Mouse (Mus musculus): Measurements from ENCODE around the gene Gm10203. TPM values are rescaled to one million over a fixed set of nuclear protein-coding genes. Genes with fewer than 3 reads are reported as not detected.
"Not testable (repeated sequence)": the region's sequence is repeated elsewhere in the genome, so short reads cannot be mapped to it uniquely, and the experiment has no call there.

Gene Gm10203
- not detected in 2 replicates for polyA plus RNA-seq (2016; fragmentation: Nextera tagmentation; extraction: Ambion mirVana)

DNA sequence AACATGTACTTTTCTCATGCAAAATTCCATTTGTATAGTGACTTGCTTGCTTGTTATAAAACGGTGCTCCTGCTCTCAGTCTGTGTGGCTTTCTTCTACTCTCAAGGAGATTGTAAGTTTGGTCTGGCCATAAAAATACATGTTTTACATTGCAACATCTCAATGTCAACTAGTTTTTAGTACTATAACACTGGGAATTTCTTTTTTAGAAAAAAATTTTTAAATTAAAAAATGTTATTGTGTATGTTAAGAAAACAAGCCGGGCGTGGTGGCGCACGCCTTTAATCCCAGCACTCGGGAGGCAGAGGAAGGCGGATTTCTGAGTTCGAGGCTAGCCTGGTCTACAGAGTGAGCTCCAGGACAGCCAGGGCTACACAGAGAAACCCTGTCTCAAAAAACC, at the start of gene Gm10203:
Gene Gm10203, plus strand, starts transcription at position 301 of the 400 bp plus-strand sequence.
- WGBS = 80% methylated on average over 8 of the region's 8 CpGs
- not testable (repeated sequence) for H3K4me1 ChIP-seq; H3K4me2 ChIP-seq (replicated peaks)

DNA sequence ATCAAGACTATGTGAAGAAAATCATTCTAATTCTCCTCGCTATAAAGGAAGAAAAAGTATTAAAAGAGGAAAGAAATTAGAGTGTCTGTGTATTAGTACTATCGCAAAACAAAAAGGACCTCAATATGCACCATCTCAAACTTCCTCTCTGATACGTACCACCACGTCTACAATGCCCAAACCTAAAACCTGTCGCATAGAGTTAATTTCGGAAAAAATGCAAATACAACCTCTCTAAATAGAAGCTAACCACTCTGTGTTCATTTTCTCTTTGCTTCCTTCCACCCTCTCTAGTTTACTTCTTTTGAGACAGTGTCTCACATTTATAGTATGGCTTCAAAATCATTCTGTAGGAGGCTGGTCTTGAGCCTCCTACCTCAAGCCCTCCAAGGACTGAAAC, 37.6 kb upstream of the Gm10203 start:
- Histone ChIP-seq H3K4me3 (no peak overlapping the region), H3K36me3 (no peaks in the 10 kb centered on the region), H3K9me3 (no peaks in the 10 kb centered on the region), H3K27ac (no peak overlapping the region), H3K27me3 (replicated peaks) (no peaks in the 10 kb centered on the region), H3K4me1 (no peaks in the 10 kb centered on the region), H3K9ac (no peak overlapping the region), H3K4me2 (replicated peaks) (no peak overlapping the region)
- no peak for ATAC-seq (ENCODE audit: low FRiP score, low read depth)
- 96% methylated on average over 6 of the region's 6 CpGs for WGBS

More for the DNA sequence above, at the start of gene Gm10203:
- not testable (repeated sequence) for H3K27ac ChIP-seq; H3K4me3 ChIP-seq; H3K36me3 ChIP-seq; ATAC-seq (ENCODE audit: low FRiP score, low read depth); H3K9me3 ChIP-seq; H3K9ac ChIP-seq; H3K27me3 ChIP-seq (replicated peaks)

DNA sequence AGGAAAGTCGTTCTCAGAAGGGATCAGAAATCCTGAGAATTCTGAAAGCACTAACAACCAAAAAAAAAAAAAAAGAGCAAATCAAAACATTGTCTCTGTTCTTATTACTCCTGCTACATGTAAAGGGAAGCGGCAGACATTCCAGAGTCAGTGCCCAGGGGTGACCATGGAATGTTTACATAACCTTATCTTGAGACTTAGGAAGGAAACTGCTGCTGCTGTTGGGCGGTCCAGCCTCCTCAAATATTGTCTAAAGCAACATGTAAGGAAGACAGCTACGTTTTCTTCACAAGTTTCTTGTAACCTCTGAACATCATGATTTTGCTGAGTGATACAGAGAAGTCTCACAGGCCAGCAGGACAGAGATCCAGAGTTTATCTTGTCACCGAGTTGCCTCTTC, 36.5 kb upstream of the Gm10203 start:
- WGBS = 60% methylated on average over 5 of the region's 5 CpGs
- ATAC-seq (ENCODE audit: low FRiP score, low read depth) = no peak
- no peak overlapping the region for H3K4me3 ChIP-seq

GRCm38 (mm10) chr6:149094555-149094954, 35.4 kb upstream of the Gm10203 start:
- no peak overlapping the region for H3K4me2 ChIP-seq (replicated peaks)
- H3K4me1 ChIP-seq = peaks cover 5% of the 10 kb centered on the region; the same call in 1 of the 2 replicates
- ATAC-seq (ENCODE audit: low FRiP score, low read depth) = no peak
- 88% methylated on average over 1 of the region's 1 CpGs for WGBS
- H3K4me3 ChIP-seq = no peak overlapping the region
- no peaks in the 10 kb centered on the region for H3K36me3 ChIP-seq
- H3K27me3 ChIP-seq (replicated peaks) = no peaks in the 10 kb centered on the region
- H3K27ac ChIP-seq = no peak overlapping the region
- no peak overlapping the region for H3K9ac ChIP-seq
- no peaks in the 10 kb centered on the region for H3K9me3 ChIP-seq

More for the DNA sequence above, 36.5 kb upstream of the Gm10203 start:
- Histone ChIP-seq H3K9ac (no peak overlapping the region), H3K27ac (no peak overlapping the region), H3K27me3 (replicated peaks) (no peaks in the 10 kb centered on the region), H3K36me3 (no peaks in the 10 kb centered on the region), H3K4me2 (replicated peaks) (no peak overlapping the region), H3K4me1 (no peaks in the 10 kb centered on the region), H3K9me3 (no peaks in the 10 kb centered on the region)

GRCm38 (mm10) chr6:149095389-149095788, 34.6 kb upstream of the Gm10203 start:
- Histone ChIP-seq H3K4me2 (replicated peaks) (no peak overlapping the region), H3K27ac (no peak overlapping the region), H3K4me1 (peaks cover 6% of the 10 kb centered on the region; the same call in 1 of the 2 replicates), H3K4me3 (no peak overlapping the region), H3K9me3 (no peaks in the 10 kb centered on the region), H3K36me3 (no peaks in the 10 kb centered on the region), H3K9ac (no peak overlapping the region), H3K27me3 (replicated peaks) (no peaks in the 10 kb centered on the region)
- 68% methylated on average over 6 of the region's 6 CpGs for WGBS
- no peak for ATAC-seq (ENCODE audit: low FRiP score, low read depth)

- 91% methylated on average over 2 of the region's 2 CpGs for WGBS
- H3K27ac ChIP-seq = no peak overlapping the region
- H3K4me2 ChIP-seq (replicated peaks) = no peak overlapping the region
- H3K4me3 ChIP-seq = no peak overlapping the region
- peaks cover 6% of the 10 kb centered on the region; the same call in 1 of the 2 replicates for H3K4me1 ChIP-seq
- H3K9me3 ChIP-seq = no peaks in the 10 kb centered on the region
- no peak overlapping the region for H3K9ac ChIP-seq
- H3K36me3 ChIP-seq = no peaks in the 10 kb centered on the region
- no peak for ATAC-seq (ENCODE audit: low FRiP score, low read depth)
- no peaks in the 10 kb centered on the region for H3K27me3 ChIP-seq (replicated peaks)
Measured at GRCm38 (mm10) chr6:149096233-149096632, 33.7 kb upstream of the Gm10203 start.

DNA sequence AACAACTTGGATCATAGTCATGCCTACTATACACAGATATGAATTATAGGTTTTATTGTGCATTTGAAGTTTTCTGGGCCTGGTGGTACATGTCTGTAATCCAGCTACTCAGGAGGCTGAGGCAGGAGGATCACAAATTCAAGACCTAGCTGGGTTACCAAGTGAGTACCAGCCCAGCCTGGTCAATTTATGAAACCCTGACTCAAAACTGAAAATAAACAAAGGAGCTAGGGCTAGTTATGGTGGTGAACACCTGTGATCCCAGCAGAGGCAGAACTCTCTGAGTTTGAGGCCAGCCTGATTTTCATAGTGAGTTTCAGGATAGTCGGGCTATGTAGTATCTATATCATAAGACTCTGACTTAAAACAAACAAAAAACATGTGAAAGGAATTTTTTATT, 32.7 kb upstream of the Gm10203 start:
- H3K9ac ChIP-seq = no peak overlapping the region
- H3K4me3 ChIP-seq = no peak overlapping the region
- ATAC-seq (ENCODE audit: low FRiP score, low read depth) = no peak
- no peak overlapping the region for H3K27ac ChIP-seq
- no peaks in the 10 kb centered on the region for H3K9me3 ChIP-seq
- no peaks in the 10 kb centered on the region for H3K27me3 ChIP-seq (replicated peaks)
- H3K4me1 ChIP-seq = peaks cover 6% of the 10 kb centered on the region; the same call in 1 of the 2 replicates
- WGBS = 85% methylated on average over 1 of the region's 1 CpGs
- H3K4me2 ChIP-seq (replicated peaks) = no peak overlapping the region
- no peaks in the 10 kb centered on the region for H3K36me3 ChIP-seq

DNA sequence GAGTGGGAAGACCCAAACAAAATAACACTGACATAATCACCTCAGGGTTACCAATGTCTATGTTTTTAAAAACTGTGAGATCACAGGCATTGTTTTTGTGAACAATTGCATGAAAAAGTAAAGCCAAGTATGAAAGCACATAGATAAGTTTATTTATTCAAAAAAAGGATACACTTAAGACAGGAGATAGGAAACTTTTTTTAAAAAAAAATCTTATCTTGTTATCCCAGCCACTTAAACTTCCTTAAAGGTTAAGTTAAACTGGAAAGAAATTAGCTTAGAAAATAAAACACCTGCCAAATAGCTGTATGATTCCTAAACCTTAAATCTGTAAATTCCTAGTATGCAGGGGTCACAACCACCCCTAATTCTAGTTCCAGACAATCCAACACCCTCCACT, 31.0 kb upstream of the Gm10203 start:
- H3K27ac ChIP-seq = no peak overlapping the region
- H3K9me3 ChIP-seq = no peaks in the 10 kb centered on the region
- H3K27me3 ChIP-seq (replicated peaks) = no peaks in the 10 kb centered on the region
- H3K4me3 ChIP-seq = no peak overlapping the region
- H3K36me3 ChIP-seq = no peaks in the 10 kb centered on the region
- H3K4me1 ChIP-seq = peaks cover 6% of the 10 kb centered on the region; the same call in 1 of the 2 replicates
- H3K9ac ChIP-seq = no peak overlapping the region
- ATAC-seq (ENCODE audit: low FRiP score, low read depth) = no peak
- peak overlapping the region; percentile 71; the same call in 1 of the 2 replicates for H3K4me2 ChIP-seq (replicated peaks)

DNA sequence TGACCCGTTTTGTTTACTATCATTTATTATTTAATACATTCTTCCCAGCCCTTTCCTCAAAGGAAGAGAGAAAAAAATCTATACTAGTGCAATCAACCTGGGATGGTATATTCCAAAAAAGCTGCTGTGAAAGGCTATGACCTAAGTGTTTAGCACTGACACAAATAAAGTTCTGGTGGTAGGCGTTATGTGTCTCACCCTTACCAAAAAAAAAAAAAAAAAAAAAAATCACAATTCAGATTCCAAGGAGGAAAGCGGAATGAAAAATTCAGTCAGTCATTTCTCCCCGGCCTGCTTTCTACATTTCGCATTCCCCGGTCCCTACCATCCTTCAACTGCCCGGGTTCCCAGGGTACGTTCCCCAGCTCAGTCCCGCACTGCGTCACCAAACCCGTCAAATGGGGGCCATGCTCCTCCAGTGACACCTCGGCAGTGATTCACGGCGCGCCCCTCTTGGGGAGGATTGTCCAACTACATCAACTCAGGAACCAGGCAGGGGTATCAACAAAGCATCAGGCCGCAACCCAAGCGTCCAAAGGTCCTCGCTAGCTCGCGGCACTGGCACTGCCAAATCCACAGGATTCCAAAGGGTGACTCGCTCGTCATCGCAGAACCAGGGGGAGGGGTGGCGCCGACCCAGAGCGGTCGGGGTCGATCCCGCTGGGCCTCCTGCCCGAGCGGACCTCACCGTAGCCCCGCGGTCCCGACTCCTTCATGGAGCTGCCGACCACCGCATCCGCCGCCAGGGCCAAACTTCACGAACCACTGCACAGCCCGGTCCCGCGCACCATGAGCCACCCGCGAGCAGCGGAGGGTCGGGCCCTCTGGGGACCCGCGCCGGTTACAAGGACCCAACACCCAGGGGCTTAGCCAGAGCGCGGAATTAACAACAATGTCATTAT, 29.5 kb upstream of the Gm10203 start:
- no peaks in the 10 kb centered on the region for H3K36me3 ChIP-seq
- H3K4me1 ChIP-seq = peaks cover 6% of the 10 kb centered on the region; the same call in 1 of the 2 replicates
- peak overlapping the region; percentile 71 for H3K4me2 ChIP-seq (replicated peaks)
- H3K9ac ChIP-seq = peak overlapping the region; percentile 96
- peak overlapping the region; percentile 88 for H3K4me3 ChIP-seq
- no peaks in the 10 kb centered on the region for H3K9me3 ChIP-seq
- H3K27me3 ChIP-seq (replicated peaks) = no peaks in the 10 kb centered on the region
- H3K27ac ChIP-seq = peak overlapping the region; percentile 97
- WGBS = 1% methylated on average over 52 of the region's 52 CpGs
- ATAC-seq (ENCODE audit: low FRiP score, low read depth) = peak; percentile 69

GRCm38 (mm10) chr6:149101076-149101942, 28.7 kb upstream of the Gm10203 start, which contains the start of gene Dennd5b:
TSS of gene Dennd5b (minus strand) at chr6:149101680.
- Histone ChIP-seq H3K36me3 (no peaks in the 10 kb centered on the region), H3K4me2 (replicated peaks) (peak within 1 kb of the TSS; percentile 71), H3K9me3 (no peaks in the 10 kb centered on the region), H3K27ac (peak within 1 kb of the TSS; percentile 97), H3K9ac (peak within 1 kb of the TSS; percentile 96), H3K4me1 (peaks cover 6% of the 10 kb centered on the region; the same call in 1 of the 2 replicates), H3K27me3 (replicated peaks) (no peaks in the 10 kb centered on the region), H3K4me3 (peak within 1 kb of the TSS; percentile 88)
- peak; percentile 90 for ATAC-seq (ENCODE audit: low FRiP score, low read depth)
- WGBS = under 1% methylated on average over 124 of the region's 124 CpGs

DNA sequence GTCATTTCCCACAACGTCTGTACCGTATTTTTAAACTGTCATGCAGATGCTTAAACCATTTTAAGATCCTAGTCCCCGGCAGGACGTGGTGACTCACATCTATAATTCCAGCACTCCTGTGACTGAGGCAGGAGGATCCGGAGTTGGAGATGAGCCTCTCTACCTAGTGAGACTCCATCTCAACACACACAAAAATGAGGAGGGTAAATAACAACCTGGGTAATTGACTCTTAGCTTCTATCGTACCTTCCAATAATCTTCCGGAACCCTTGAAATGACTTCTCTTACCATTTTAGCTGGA, 28.1 kb upstream of the Gm10203 start:
- WGBS = 11% methylated on average over 7 of the region's 7 CpGs
- peak overlapping the region; percentile 71 for H3K4me2 ChIP-seq (replicated peaks)
- no peak; the same call in 1 of the 2 replicates for ATAC-seq (ENCODE audit: low FRiP score, low read depth)

GRCm38 (mm10) chr6:149103451-149103850, 26.5 kb upstream of the Gm10203 start:
- peaks cover 6% of the 10 kb centered on the region; the same call in 1 of the 2 replicates for H3K4me1 ChIP-seq
- ATAC-seq (ENCODE audit: low FRiP score, low read depth) = no peak
- H3K4me2 ChIP-seq (replicated peaks) = no peak overlapping the region
- H3K4me3 ChIP-seq = no peak overlapping the region
- no peaks in the 10 kb centered on the region for H3K27me3 ChIP-seq (replicated peaks)
- no peak overlapping the region for H3K27ac ChIP-seq
- no peaks in the 10 kb centered on the region for H3K36me3 ChIP-seq
- no peak overlapping the region for H3K9ac ChIP-seq
- H3K9me3 ChIP-seq = no peaks in the 10 kb centered on the region
- 97% methylated on average over 1 of the region's 1 CpGs for WGBS

More for the DNA sequence above, 28.1 kb upstream of the Gm10203 start:
- peaks cover 6% of the 10 kb centered on the region; the same call in 1 of the 2 replicates for H3K4me1 ChIP-seq
- H3K27me3 ChIP-seq (replicated peaks) = no peaks in the 10 kb centered on the region
- peak overlapping the region; percentile 88 for H3K4me3 ChIP-seq
- H3K9me3 ChIP-seq = no peaks in the 10 kb centered on the region
- H3K36me3 ChIP-seq = no peaks in the 10 kb centered on the region
- peak overlapping the region; percentile 97; the same call in 1 of the 2 replicates for H3K27ac ChIP-seq
- peak overlapping the region; percentile 96 for H3K9ac ChIP-seq

Measured in neural tube, embryonic 12.5 days (tissue).